Mouse (Mus musculus): ENCODE data around the gene Rgl1.

Gene Rgl1

GRCm38 (mm10) chr1:152717329-152717728, 48.8 kb downstream of the Rgl1 start:
- DNase-seq (ENCODE audit: low read depth, low spot score) = no peak

GRCm38 (mm10) chr1:152714405-152714804, 51.7 kb downstream of the Rgl1 start:
- no peak for DNase-seq (ENCODE audit: low read depth, low spot score)

- no peak for DNase-seq (ENCODE audit: low read depth, low spot score)
Measured at GRCm38 (mm10) chr1:152713924-152714323, 52.2 kb downstream of the Rgl1 start.

DNA sequence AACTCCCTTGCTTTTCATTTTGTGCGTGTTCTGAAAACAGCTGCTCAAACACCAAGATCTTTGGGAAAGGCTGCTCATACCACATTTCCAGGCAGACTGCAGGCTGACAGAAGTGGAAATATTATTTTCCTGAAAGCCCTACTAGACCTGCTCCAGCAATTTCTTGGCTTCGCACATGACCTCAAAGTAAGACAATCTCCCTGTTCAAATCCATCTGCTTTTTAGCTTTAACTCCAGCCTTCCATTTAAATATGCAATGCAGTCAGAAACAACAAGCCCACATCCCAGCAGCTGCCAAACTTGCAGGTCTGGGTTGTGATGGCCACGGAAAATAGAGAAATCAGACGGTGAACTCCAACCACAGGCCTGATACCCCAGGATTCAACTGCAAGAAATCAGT, 55.1 kb downstream of the Rgl1 start:
- DNase-seq (ENCODE audit: low read depth, low spot score) = no peak

DNA sequence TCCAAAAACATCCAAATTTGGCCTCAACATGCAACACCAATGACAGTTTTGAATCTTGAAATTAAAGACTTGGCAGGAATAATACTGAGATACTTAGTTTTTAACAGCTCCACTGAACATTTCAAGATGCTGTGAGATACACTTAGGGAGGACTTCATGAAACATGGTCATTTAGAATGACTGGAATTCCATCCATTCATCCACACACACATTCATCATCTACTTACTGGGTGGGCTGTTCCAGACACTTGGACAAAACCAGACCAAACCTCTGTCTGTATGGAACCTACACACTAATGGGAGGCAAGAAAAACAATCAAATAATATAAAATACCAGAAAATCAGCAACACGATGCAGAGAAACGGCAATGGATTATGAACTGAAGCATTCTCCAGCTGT, 58.6 kb downstream of the Rgl1 start:
- no peak for DNase-seq (ENCODE audit: low read depth, low spot score)

DNA sequence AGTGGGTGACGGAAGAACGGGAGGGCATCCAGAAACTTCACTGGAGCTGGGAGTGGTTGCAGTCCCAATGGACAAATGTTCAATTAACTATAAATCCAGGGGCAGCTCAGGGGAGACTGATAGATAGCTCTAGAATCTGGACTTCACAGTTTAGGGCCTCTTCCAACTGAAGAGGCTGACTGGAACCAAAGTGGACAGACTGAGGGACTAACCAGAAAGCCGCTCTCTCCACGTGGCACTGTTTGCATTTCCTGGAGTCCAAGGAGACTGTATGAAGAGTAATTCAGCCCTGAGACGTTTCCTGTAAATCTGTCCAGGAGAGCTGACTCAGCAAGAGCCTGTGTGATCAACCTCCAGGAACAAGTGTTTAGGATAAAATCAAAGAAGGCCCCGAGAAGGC, 62.2 kb downstream of the Rgl1 start:
- no peak for DNase-seq (ENCODE audit: low read depth, low spot score)

- no peak for DNase-seq (ENCODE audit: low read depth, low spot score)
Measured at GRCm38 (mm10) chr1:152702920-152703319, 63.2 kb downstream of the Rgl1 start.

- DNase-seq (ENCODE audit: low read depth, low spot score) = no peak
Measured at GRCm38 (mm10) chr1:152701066-152701465, 65.1 kb downstream of the Rgl1 start.

- DNase-seq (ENCODE audit: low read depth, low spot score) = no peak
Measured at GRCm38 (mm10) chr1:152697341-152697740, 68.8 kb downstream of the Rgl1 start.

DNA sequence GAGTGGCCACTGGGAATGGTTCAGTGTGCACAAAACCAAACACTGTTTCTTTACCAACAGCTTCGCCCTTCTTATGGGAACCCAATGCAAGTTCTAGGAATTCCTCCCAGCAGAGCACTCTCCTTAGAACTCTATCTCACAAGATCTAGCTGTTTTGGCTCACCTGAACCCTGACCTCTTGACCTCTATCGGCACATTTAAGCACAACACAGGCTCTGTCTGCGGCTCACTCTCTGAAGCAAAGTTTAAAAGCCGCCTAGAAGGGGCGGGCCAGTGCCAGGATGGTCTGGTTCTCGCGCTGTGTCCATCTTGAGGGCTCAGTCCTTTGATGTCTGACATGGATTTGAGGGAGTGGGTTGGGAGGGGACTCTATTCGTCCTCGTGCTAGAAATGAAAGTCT, 70.7 kb downstream of the Rgl1 start:
- peak; percentile 33 for DNase-seq (ENCODE audit: low read depth, low spot score)

DNA sequence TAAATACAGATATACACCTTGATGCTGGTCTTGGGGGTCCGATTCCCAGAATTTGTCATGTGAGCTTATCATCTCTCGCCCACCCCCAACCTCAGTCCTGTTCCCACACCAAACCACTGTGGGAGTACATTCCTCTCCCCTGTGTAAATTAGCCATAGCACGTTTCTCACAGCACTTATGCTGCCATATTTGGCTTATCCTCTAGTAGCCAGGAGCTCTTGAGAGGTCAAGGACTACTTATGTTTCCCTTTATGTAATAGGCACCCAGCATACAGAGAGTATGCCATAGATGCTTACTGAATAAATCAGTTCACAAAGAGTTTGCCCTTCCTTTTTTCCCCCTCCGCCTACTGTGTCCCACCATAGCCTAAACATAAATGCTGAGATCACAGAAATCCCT, 76.2 kb downstream of the Rgl1 start:
- no peak for DNase-seq (ENCODE audit: low read depth, low spot score)

DNA sequence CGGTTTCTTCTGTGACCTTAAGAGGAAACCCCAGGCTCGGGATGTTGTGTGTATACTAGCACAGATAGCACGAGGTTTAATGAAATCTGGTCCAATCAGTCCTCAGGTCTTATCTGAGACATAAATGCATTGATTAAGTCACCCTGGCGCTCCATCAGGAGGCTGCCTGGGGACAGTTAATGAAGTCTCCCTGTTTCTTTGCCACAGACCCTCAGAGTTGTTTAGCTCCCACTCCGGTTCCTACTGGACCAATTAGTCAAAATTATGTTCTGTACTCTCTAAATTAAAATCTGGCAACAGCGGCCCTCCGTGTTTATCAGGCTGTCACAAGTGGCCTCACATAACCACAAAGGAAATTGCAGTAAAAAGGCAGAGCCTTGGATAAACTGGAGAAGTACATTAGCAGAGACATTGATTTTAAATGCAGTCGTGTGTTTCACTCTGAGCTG, 78.4 kb downstream of the Rgl1 start:
- DNase-seq (ENCODE audit: low read depth, low spot score) = no peak

GRCm38 (mm10) chr1:152687099-152687730, 78.9 kb downstream of the Rgl1 start:
- peak; percentile 39 for DNase-seq (ENCODE audit: low read depth, low spot score)

DNA sequence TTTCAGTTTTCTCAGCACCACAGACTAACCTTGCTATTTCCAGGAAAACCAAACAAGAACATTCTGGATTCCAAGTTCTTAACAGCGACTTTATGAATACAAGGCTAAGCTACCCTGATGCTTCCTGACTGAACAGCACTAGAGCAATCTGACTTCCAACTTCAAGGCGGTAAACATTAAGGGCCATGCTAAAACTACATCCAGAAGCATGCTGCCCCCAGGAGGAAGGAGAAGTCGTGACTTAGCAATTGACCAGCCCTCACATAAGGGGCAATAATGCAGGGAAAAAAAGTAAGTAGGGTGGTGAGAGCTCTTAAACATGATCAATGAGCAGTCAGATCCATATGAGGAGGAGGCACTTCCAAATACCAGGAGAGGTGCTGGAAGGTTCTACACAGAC, 80.6 kb downstream of the Rgl1 start:
- DNase-seq (ENCODE audit: low read depth, low spot score) = no peak

- no peak for DNase-seq (ENCODE audit: low read depth, low spot score)
Measured at GRCm38 (mm10) chr1:152682368-152683194, 83.6 kb downstream of the Rgl1 start.

- no peak for DNase-seq (ENCODE audit: low read depth, low spot score)
Measured at GRCm38 (mm10) chr1:152681676-152682367, 84.3 kb downstream of the Rgl1 start.

DNA sequence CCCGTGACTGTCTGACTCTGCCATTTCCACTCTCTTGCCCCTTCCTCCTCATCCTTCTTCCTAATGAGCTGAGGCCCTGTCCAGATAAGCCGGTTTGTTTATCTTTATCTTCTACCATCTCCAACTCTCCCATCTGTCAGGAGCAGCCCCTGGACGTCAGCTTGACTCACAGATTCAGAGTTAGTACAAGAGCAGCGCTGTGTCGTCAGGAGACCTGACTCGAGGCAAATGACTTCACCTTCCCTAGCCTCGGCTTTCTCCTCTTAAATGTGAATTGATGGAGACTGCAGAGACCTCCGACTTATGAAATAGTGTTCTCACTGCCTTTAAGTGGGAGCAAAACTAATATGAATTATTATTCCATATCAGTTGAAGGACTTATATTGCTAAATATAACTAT, 85.0 kb downstream of the Rgl1 start:
- DNase-seq (ENCODE audit: low read depth, low spot score) = no peak

- peak; percentile 53 for DNase-seq (ENCODE audit: low read depth, low spot score)
Measured at GRCm38 (mm10) chr1:152678451-152678850, 87.7 kb downstream of the Rgl1 start.

DNA sequence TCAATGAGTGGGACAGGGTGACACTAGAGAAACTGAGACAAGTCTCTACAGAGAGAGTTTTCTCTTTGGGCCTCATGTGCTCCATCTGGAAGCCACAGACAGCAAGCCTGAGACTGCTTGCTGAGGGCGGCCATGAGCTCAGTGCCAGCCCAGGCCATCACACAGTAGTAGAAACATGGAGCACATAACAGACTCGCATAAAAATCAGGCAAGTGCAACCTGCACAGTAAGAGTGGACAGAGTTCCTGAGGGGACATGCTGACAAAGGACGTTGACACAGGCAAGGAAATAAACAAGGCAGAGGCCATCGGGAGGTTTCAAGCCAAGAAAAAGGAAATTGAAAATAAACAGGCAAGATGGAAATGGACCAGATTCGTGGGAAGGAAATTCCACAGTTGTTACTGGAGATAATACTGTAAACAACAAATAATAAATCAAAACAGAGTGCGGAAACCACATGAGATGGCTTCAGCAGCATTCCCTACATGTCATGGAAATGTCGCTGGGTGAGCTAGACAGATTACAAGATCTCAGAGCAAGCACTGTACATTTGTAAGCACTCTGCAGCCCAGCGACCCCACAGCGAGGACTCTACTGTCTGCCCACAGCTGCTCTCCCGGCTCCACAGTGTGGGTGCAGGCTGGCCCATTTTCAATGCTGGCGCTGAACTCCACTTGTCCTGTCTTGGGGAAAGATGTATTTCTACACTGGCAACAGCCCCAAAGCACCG, 88.5 kb downstream of the Rgl1 start:
- no peak for DNase-seq (ENCODE audit: low read depth, low spot score)

DNA sequence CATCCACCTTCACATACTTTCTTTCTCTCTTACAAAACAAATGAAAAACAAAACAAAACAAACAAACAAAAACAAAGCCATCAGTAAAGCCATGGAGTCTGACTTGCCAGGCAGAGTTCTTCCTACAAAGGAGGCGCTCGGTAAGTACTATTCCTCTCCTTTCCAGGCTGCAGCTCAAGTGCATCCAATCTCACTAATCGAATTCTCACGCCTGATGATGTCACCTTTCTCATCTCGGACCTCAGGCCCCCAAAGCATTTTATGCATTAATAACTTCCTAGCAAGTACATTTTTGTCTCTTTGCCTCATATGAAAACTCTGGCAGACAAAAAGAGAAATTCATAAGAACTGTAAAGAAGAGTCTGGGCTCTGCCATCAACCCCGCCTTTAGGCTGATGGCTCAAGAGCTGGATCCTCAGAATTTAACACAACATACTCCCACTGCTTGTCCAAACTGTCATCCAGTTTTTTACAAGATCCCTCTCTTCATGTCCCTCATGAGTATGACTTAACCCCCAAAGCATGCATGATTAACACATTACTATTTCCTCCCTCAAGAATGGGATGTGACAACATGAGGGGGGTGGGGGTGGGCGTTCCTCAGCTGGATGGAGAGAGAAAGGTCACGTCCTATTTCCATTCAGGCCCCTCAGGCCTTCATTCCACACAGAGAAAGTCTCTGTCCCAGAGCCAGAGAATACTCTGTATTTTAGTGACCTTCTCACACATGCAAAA, 96.5 kb downstream of the Rgl1 start:
- DNase-seq (ENCODE audit: low read depth, low spot score) = no peak

GRCm38 (mm10) chr1:152660436-152660835, 105.7 kb downstream of the Rgl1 start:
- no peak for DNase-seq (ENCODE audit: low read depth, low spot score)

All from ES-CJ7 (cell line).